Mouse (Mus musculus) heart, postnatal 10 days (tissue): ENCODE measurements at regions not wholly inside any gene's neighbourhood (a gene's known extent, or its start where the extent isn't known, plus 50 kb on each side); places are given as distances from the start of the nearest gene placed in this dataset.
"Not testable (repeated sequence)": the region's sequence is repeated elsewhere in the genome, so short reads cannot be mapped to it uniquely, and the experiment has no call there.

Experiments
- DNase-seq, 2 experiments: peaks; one replicate each; pipeline ENCODE4 v3.0.0; 2021
- intact Hi-C: fragments of 180-260 bp; cut with DNase I; formaldehyde crosslinking; loops from one replicate; pipeline ENCODE4 v1.15.1; 2025

GRCm38 (mm10) chr15:90882349-90882748 lies 167.4 kb downstream of the Kif21a start:
- DNase-seq, intact Hi-C loops: not testable (repeated sequence)

GRCm38 (mm10) chr15:90869452-90869851 lies 180.3 kb downstream of the Kif21a start:
- intact Hi-C loops: no loop called here
- no peak for DNase-seq

- intact Hi-C loops, DNase-seq: not testable (repeated sequence)
Measured at GRCm38 (mm10) chr15:90853763-90854162, 174.5 kb upstream of the Cpne8 start.

GRCm38 (mm10) chr15:90851991-90852390 lies 172.8 kb upstream of the Cpne8 start:
- intact Hi-C loops: no loop called here
- DNase-seq: no peak

- intact Hi-C loops: loop anchor here (1.0 to 2.0 kb wide), 3 partner anchors 161 to 605 kb away; no protein-coding TSS in a partner anchor
- DNase-seq: peak; percentile 16 to 42
Measured at GRCm38 (mm10) chr15:90841471-90841870, 162.2 kb upstream of the Cpne8 start.

- intact Hi-C loops: no loop called here
- DNase-seq: no peak
Measured at GRCm38 (mm10) chr15:90835586-90835985, 156.4 kb upstream of the Cpne8 start.

- intact Hi-C loops: no loop called here
- no peak for DNase-seq
Measured at GRCm38 (mm10) chr15:90827816-90828215, 148.6 kb upstream of the Cpne8 start.

GRCm38 (mm10) chr15:90822306-90822705 lies 143.1 kb upstream of the Cpne8 start:
- no peak for DNase-seq
- intact Hi-C loops: no loop called here

- intact Hi-C loops: no loop called here
- DNase-seq: no peak
Measured at GRCm38 (mm10) chr15:90819949-90820655, 140.9 kb upstream of the Cpne8 start.

GRCm38 (mm10) chr15:90818161-90818560 lies 138.9 kb upstream of the Cpne8 start:
- DNase-seq: no peak
- intact Hi-C loops: no loop called here

GRCm38 (mm10) chr15:90813907-90814306 lies 134.7 kb upstream of the Cpne8 start:
- peak in 1 of 2 experiments; percentile 2 for DNase-seq

GRCm38 (mm10) chr15:90810341-90810740 lies 131.1 kb upstream of the Cpne8 start:
- intact Hi-C loops: no loop called here
- DNase-seq: no peak

More at GRCm38 (mm10) chr15:90813907-90814306, 134.7 kb upstream of the Cpne8 start:
- intact Hi-C loops: no loop called here

- intact Hi-C loops: no loop called here
- DNase-seq: no peak
Measured at GRCm38 (mm10) chr15:90808236-90808635, 129.0 kb upstream of the Cpne8 start.

- no peak for DNase-seq
- intact Hi-C loops: no loop called here
Measured at GRCm38 (mm10) chr15:90798056-90798455, 118.8 kb upstream of the Cpne8 start.

GRCm38 (mm10) chr15:90789941-90790340 lies 110.7 kb upstream of the Cpne8 start:
- intact Hi-C loops: no loop called here
- DNase-seq: no peak

GRCm38 (mm10) chr15:90784741-90785140 lies 105.5 kb upstream of the Cpne8 start:
- DNase-seq: no peak
- intact Hi-C loops: no loop called here

GRCm38 (mm10) chr15:90767521-90767920 lies 88.3 kb upstream of the Cpne8 start:
- DNase-seq: no peak
- intact Hi-C loops: no loop called here

GRCm38 (mm10) chr15:90764501-90764900 lies 85.3 kb upstream of the Cpne8 start:
- intact Hi-C loops, DNase-seq: not testable (repeated sequence)

GRCm38 (mm10) chr15:90733891-90734290 lies 54.7 kb upstream of the Cpne8 start:
- intact Hi-C loops: no loop called here
- no peak for DNase-seq
